8 mouse cellular contexts compared by ENCODE assay signal in the genomic region with DNA sequence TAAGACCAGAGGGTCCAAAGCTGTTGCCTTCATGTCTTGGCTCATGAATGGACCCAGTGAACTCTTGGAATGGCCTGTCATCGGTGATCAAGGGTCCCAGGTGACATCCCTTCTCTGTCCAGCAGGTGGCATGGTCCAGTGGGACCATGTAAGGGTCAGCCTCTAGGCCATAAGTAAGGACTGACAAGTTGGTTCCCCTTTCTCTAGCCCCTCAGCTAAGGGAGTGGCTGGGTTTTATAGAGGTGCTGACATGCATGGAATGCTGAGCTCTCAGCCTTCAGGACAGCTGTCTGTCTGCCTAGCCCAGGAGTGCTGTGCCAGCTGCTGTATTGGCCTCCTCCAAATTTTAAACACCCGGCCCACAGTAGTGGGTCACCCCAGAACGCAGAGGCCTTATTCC. TPM values are rescaled to one million over a fixed set of nuclear protein-coding genes. Genes with fewer than 3 reads are reported as not detected.
DNase-seq lines count a peak whose midpoint lies in the region; ATAC-seq and TF ChIP-seq lines count a peak whose summit lies in the region.

No protein-coding gene starts in this region.

- no peaks in the 10 kb centered on the region for H3K27me3 ChIP-seq in testis, adult 2 months (ENCODE audit: control insufficient read depth, insufficient read depth, low read length)
- H3K27me3 ChIP-seq in kidney, postnatal 0 days (ENCODE audit: insufficient read depth, low read length), result no peaks in the 10 kb centered on the region
- H3K27me3 ChIP-seq in forebrain, embryonic 12.5 days, result peaks cover 5% of the 10 kb centered on the region; the same call in 1 of the 2 replicates

- H3K4me1 ChIP-seq in testis, adult 2 months (ENCODE audit: control insufficient read depth, insufficient read depth, low read length), result peaks cover 11% of the 10 kb centered on the region
- H3K4me1 ChIP-seq in kidney, postnatal 0 days (replicated peaks; ENCODE audit: insufficient read depth, low read length), result peaks cover 25% of the 10 kb centered on the region
- peaks cover 26% of the 10 kb centered on the region for H3K4me1 ChIP-seq in forebrain, embryonic 12.5 days

- no peaks in the 10 kb centered on the region for H3K36me3 ChIP-seq in testis, adult 2 months (ENCODE audit: control insufficient read depth, insufficient read depth, low read length)
- H3K36me3 ChIP-seq in kidney, postnatal 0 days (ENCODE audit: insufficient read depth, low read length), result no peaks in the 10 kb centered on the region
- H3K36me3 ChIP-seq in forebrain, embryonic 12.5 days (replicated peaks), result no peaks in the 10 kb centered on the region

- no peaks in the 10 kb centered on the region for H3K9me3 ChIP-seq in kidney, postnatal 0 days (replicated peaks; ENCODE audit: low read length)
- H3K9me3 ChIP-seq in forebrain, embryonic 12.5 days, result no peaks in the 10 kb centered on the region

- H3K4me2 ChIP-seq in kidney, postnatal 0 days (ENCODE audit: low read length), result no peak overlapping the region
- H3K4me2 ChIP-seq in forebrain, embryonic 12.5 days, result no peak overlapping the region

- WGBS in kidney, postnatal 0 days, result 59% methylated on average over 3 of the region's 3 CpGs
- 73% methylated on average over 3 of the region's 3 CpGs for WGBS in forebrain, embryonic 12.5 days

- no peak for TF ChIP-seq POLR2A in testis, adult 2 months (IDR thresholded peaks at IDR 0.05; ENCODE audit: control insufficient read depth, low read depth, low read length)

- peak; percentile 44; the same call in 1 of the 2 replicates for ATAC-seq in kidney, postnatal 0 days (replicated peaks; ENCODE audit: low FRiP score, low read depth)
- ATAC-seq in forebrain, embryonic 12.5 days (ENCODE audit: low FRiP score), result no peak

- no peak overlapping the region for H3K27ac ChIP-seq in gastrocnemius, adult 2 months
- no peak overlapping the region for H3K27ac ChIP-seq in testis, adult 2 months (ENCODE audit: control insufficient read depth, insufficient read depth, low read depth, low read length)
- no peak overlapping the region for H3K27ac ChIP-seq in kidney, postnatal 0 days
- no peak overlapping the region for H3K27ac ChIP-seq in forebrain, embryonic 12.5 days

- no peak overlapping the region for H3K9ac ChIP-seq in kidney, postnatal 0 days (ENCODE audit: low read depth, low read length)
- no peak overlapping the region for H3K9ac ChIP-seq in forebrain, embryonic 12.5 days

- H3K4me3 ChIP-seq in gastrocnemius, adult 2 months, result no peak overlapping the region
- H3K4me3 ChIP-seq in testis, adult 2 months (ENCODE audit: control insufficient read depth, low read depth, low read length), result no peak overlapping the region
- H3K4me3 ChIP-seq in kidney, postnatal 0 days (replicated peaks; ENCODE audit: low read depth, low read length), result no peak overlapping the region
- no peak overlapping the region for H3K4me3 ChIP-seq in forebrain, embryonic 12.5 days (replicated peaks)

- DNase-seq in gastrocnemius, adult 2 months, result peak; percentile 54
- DNase-seq in gastrocnemius, adult 8-10 months (ENCODE audit: low spot score in 2 of 2), result no peak
- DNase-seq in testis, postnatal 14 days (ENCODE audit: low spot score), result no peak
- DNase-seq in cerebellum, adult 9-11 months, result peak; percentile 30
- DNase-seq in kidney, postnatal 0 days (ENCODE audit: low spot score), result peak; percentile 65
- DNase-seq in naive thymus-derived CD4-positive, alpha-beta T cell, adult 2 months (ENCODE audit: low read depth), result peak; percentile 53

- intact Hi-C loops in gastrocnemius, adult 2 months (cut with DNase I), result loop anchor here (2.0 kb wide), 2 partner anchors 45 to 161 kb away; no protein-coding TSS in a partner anchor

- TF ChIP-seq CTCF in gastrocnemius, adult 2 months (IDR thresholded peaks at IDR 0.05), result peak; percentile 77
- peak; percentile 52; the same call in 1 of the 2 replicates for TF ChIP-seq CTCF in testis, adult 2 months (IDR thresholded peaks at IDR 0.05; ENCODE audit: control insufficient read depth, insufficient read depth, insufficient replicate concordance, low read depth, low read length)
- TF ChIP-seq CTCF in kidney, postnatal 0 days (IDR thresholded peaks at IDR 0.05; ENCODE audit: low read depth), result peak; percentile 72

RNA-seq across cellular contexts. Expression of a gene that starts 3.5 kb away (rescaled TPM):
- under 1 TPM in 1 of 2 experiments, not detected in 1; 0.36 TPM for total RNA-seq in gastrocnemius, adult 2 months (2021)
- under 1 TPM in 1 of 4 experiments, not detected in 3; 0.48 TPM for total RNA-seq in gastrocnemius, adult 8-10 months (2022)
- polyA plus RNA-seq in testis, adult 2 months (2012; rRNA removed), result not detected in 2 replicates
- 0.11 TPM in 1 of 2 replicates, not detected in the other for polyA plus RNA-seq in kidney, postnatal 0 days (2015; fragmentation: Nextera tagmentation; extraction: Ambion mirVana)
- polyA plus RNA-seq in forebrain, embryonic 12.5 days (2016; fragmentation: Nextera tagmentation; extraction: Ambion mirVana), result 0.26 TPM in 1 of 2 replicates, not detected in the other

RNA-seq across cellular contexts. Expression of a gene that starts 3.7 kb away (rescaled TPM):
- 1 to 10 TPM; 2.9 to 9.8 TPM for total RNA-seq in gastrocnemius, adult 2 months (2021)
- total RNA-seq in gastrocnemius, adult 8-10 months (2022), result 1 to 10 TPM in 3 of 4 experiments, under 1 TPM in 1; 0.99 to 2.2 (median 1.5) TPM
- 2.5 and 3.1 TPM in 2 replicates for polyA plus RNA-seq in testis, adult 2 months (2012; rRNA removed)
- polyA plus RNA-seq in kidney, postnatal 0 days (2015; fragmentation: Nextera tagmentation; extraction: Ambion mirVana), result 0.80 and 0.83 TPM in 2 replicates
- polyA plus RNA-seq in forebrain, embryonic 12.5 days (2016; fragmentation: Nextera tagmentation; extraction: Ambion mirVana), result 5.3 and 5.4 TPM in 2 replicates

RNA-seq across cellular contexts. Expression of a gene that starts 47.7 kb away (rescaled TPM):
- total RNA-seq in gastrocnemius, adult 2 months (2021), result not detected
- under 1 TPM in 1 of 4 experiments, not detected in 3; 0.15 TPM for total RNA-seq in gastrocnemius, adult 8-10 months (2022)
- polyA plus RNA-seq in testis, adult 2 months (2012; rRNA removed), result 0.25 and 0.32 TPM in 2 replicates
- 0.49 and 0.51 TPM in 2 replicates for polyA plus RNA-seq in kidney, postnatal 0 days (2015; fragmentation: Nextera tagmentation; extraction: Ambion mirVana)
- 1.6 and 1.8 TPM in 2 replicates for polyA plus RNA-seq in forebrain, embryonic 12.5 days (2016; fragmentation: Nextera tagmentation; extraction: Ambion mirVana)

Comparison
In these comparisons a context has a peak if more than half of its experiments do, and no peak if none do; other contexts are left out.
1. DNase-seq: peak in gastrocnemius, adult 2 months (single experiment), cerebellum, adult 9-11 months (single experiment), kidney, postnatal 0 days (single experiment) and naive thymus-derived CD4-positive, alpha-beta T cell, adult 2 months (single experiment); none in gastrocnemius, adult 8-10 months (0 of 2) and testis, postnatal 14 days (single experiment).
2. Peak in every context shown above with its lines, with median percentiles within 50 percentile points of each other: CTCF ChIP-seq.